Mouse (Mus musculus) hindbrain, embryonic 14.5 days (tissue): ENCODE results near the gene Il17rb. TPM values are rescaled to one million over a fixed set of nuclear protein-coding genes. Genes with fewer than 3 reads are reported as not detected.

Experiments
- ATAC-seq: fragments of 200-750 bp; cut with Nextera tagmentation; 2 replicates; pipeline ENCODE4 v1.8.0; 2017; ENCODE audit warnings: moderate number of reproducible peaks, mild to moderate bottlenecking, moderate TSS enrichment, moderate library complexity; ENCODE audit not compliant: low FRiP score
- DNase-seq: peaks from one replicate; pipeline ENCODE4 v3.0.0-alpha.2; 2015; ENCODE audit warnings: low spot score
- H3K27ac ChIP-seq: fragments of 300-500 bp; sonication (generic); 2 replicates; pipeline ENCODE4 v1.5.1; 2014; ENCODE audit warnings: mild to moderate bottlenecking, moderate library complexity
- H3K27me3 ChIP-seq: fragments of 300-500 bp; sonication (generic); 2 replicates; pipeline ENCODE4 v1.6.1; 2014; ENCODE audit warnings: mild to moderate bottlenecking, low read length, mixed read lengths; ENCODE audit not compliant: control insufficient read depth, insufficient read depth
- H3K36me3 ChIP-seq: fragments of 300-500 bp; sonication (generic); replicated peaks from 2 replicates; pipeline ENCODE4 v1.6.1; 2014; ENCODE audit not compliant: control insufficient read depth, insufficient read depth
- H3K4me1 ChIP-seq: fragments of 300-500 bp; sonication (generic); replicated peaks from 2 replicates; pipeline ENCODE4 v1.6.1; 2014; ENCODE audit warnings: antibody characterized with exemption, low read length, mixed read lengths; ENCODE audit not compliant: control insufficient read depth, insufficient read depth
- H3K4me2 ChIP-seq: fragments of 300-500 bp; sonication (generic); replicated peaks from 2 replicates; pipeline ENCODE4 v1.6.1; 2014; ENCODE audit warnings: mild to moderate bottlenecking, moderate library complexity
- H3K4me3 ChIP-seq: fragments of 300-500 bp; sonication (generic); replicated peaks from 2 replicates; pipeline ENCODE4 v1.5.1; 2014; ENCODE audit warnings: mild to moderate bottlenecking, low read length
- H3K9ac ChIP-seq: fragments of 300-500 bp; sonication (generic); 2 replicates; pipeline ENCODE4 v1.6.1; 2014
- H3K9me3 ChIP-seq: fragments of 300-500 bp; sonication (generic); 2 replicates; pipeline ENCODE4 v1.6.1; 2016; ENCODE audit warnings: low read length; ENCODE audit not compliant: control insufficient read depth
- WGBS: fragments of 180-500 bp; shearing (Covaris S2); extraction: QIAGEN DNeasy Blood & Tissue Kit; methylation state at CpG from one replicate; pipeline ENCODE4 v1.1.7; 2014; 5-methylcytosine and 5-hydroxymethylcytosine counted together
- polyA plus RNA-seq: library from polyadenylated mRNA; unstranded; fragments of >200 nt; fragmentation: Nextera tagmentation; extraction: Ambion mirVana; gene quantifications from 2 replicates; pipeline ENCODE4 v1.2.1, GENCODE M21; 2014

Gene Il17rb
- polyA plus RNA-seq, 1 experiment from 2014 or later, result 2.7 TPM

DNA sequence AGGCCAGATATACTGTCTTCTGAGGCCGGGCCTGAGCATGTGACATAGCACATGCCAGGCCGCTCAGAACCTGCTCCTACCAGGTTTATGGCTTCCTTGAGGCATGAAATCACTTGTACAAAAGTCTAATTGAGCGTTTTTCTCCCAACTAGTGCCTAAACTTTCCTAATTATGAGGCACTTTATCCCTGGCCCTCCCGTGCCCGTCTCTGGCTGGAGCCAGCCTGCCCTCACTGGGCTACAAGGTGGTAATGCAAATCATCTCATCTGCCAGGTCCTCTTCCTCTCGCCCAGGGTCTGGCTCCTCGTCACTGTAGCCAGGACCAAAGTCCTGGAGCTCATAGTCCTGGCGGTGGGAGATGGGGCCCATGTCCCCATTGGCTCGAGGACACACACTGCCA, 33.1 kb upstream of the Il17rb start:
- no peaks in the 10 kb centered on the region for H3K27me3 ChIP-seq
- H3K36me3 ChIP-seq, result peaks cover 24% of the 10 kb centered on the region
- no peaks in the 10 kb centered on the region for H3K4me1 ChIP-seq
- WGBS, result 87% methylated on average over 9 of the region's 9 CpGs
- H3K9ac ChIP-seq, result no peak overlapping the region
- H3K4me2 ChIP-seq, result no peak overlapping the region
- DNase-seq (no peak), ATAC-seq (no peak)
- H3K27ac ChIP-seq, result no peak overlapping the region
- no peak overlapping the region for H3K4me3 ChIP-seq
- no peaks in the 10 kb centered on the region for H3K9me3 ChIP-seq

- Histone ChIP-seq H3K4me1 (no peaks in the 10 kb centered on the region), H3K36me3 (peaks cover 24% of the 10 kb centered on the region), H3K27me3 (no peaks in the 10 kb centered on the region), H3K9me3 (no peaks in the 10 kb centered on the region), H3K9ac (no peak overlapping the region), H3K4me3 (no peak overlapping the region), H3K4me2 (no peak overlapping the region), H3K27ac (no peak overlapping the region)
- WGBS, result 84% methylated on average over 4 of the region's 4 CpGs
- no peak for ATAC-seq
- DNase-seq, result no peak
Observed at GRCm38 (mm10) chr14:30039413-30039812, 30.7 kb upstream of the Il17rb start.

DNA sequence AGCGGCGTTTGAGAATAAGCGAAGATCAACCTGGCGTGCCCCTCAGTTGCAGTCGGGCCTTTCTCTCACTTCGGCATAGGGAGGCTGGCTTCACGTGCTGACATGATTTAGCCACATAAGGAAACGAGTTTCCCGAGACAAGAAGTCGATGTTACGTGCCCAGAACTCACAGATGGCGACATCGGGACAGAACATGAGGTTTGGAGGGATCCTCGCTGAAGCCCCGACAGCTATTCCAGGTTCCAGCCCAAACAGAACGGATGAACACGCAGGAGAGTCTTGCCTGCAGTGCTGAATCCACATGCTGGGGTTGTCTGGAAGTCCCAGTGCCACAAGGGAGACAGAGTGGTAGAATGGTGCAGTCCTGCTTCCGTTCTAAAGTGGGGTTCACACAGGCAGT, 29.7 kb upstream of the Il17rb start:
- Histone ChIP-seq H3K36me3 (peaks cover 24% of the 10 kb centered on the region), H3K9ac (no peak overlapping the region), H3K4me3 (no peak overlapping the region), H3K9me3 (no peaks in the 10 kb centered on the region), H3K4me2 (no peak overlapping the region), H3K27me3 (no peaks in the 10 kb centered on the region), H3K27ac (no peak overlapping the region), H3K4me1 (no peaks in the 10 kb centered on the region)
- DNase-seq (no peak), ATAC-seq (no peak)
- 93% methylated on average over 18 of the region's 18 CpGs for WGBS

DNA sequence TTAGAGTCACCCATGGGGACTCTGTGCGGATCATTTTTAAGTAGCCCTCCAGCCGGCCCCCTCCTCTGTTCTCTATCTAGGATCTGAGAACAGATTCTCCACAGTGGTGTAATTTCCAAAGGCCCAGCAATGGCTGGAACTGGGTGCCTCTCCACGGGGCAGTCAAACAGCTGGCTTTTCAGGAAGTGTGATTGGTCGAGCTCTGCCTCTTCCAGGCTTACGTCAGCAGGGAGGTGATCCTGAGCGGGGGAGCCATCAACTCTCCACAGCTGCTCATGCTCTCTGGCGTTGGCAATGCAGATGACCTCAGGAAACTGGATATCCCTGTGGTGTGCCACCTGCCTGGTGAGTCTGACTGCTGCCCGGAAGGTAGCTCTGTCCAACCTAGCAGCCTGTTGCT, 24.7 kb upstream of the Il17rb start:
- H3K4me3 ChIP-seq, result no peak overlapping the region
- ATAC-seq (no peak), DNase-seq (no peak)
- H3K9me3 ChIP-seq, result no peaks in the 10 kb centered on the region
- no peaks in the 10 kb centered on the region for H3K27me3 ChIP-seq
- no peak overlapping the region for H3K9ac ChIP-seq
- H3K4me2 ChIP-seq, result no peak overlapping the region
- no peaks in the 10 kb centered on the region for H3K36me3 ChIP-seq
- WGBS, result 81% methylated on average over 8 of the region's 8 CpGs
- no peak overlapping the region for H3K27ac ChIP-seq
- H3K4me1 ChIP-seq, result no peaks in the 10 kb centered on the region

DNA sequence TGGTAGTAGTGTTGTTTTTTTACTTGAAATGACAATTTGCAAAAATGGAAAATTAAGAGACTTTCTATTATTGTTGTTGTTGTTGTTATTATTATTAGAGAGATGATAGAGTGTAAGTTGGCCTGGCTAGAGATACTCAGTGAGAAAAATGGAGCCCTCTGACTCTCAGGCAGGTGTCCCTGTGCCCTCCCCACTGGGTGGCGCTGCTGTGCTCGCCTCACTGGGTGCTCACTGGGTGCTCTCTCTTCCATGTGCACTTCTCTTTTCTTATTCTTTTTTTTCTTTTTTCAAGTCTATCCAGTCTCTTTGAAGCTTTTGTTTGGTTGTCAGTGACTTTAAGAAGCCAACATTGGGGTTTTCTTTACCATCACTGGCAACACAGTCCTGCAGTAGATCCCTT, 18.7 kb upstream of the Il17rb start:
- Histone ChIP-seq H3K27me3 (no peaks in the 10 kb centered on the region), H3K9ac (no peak overlapping the region), H3K36me3 (no peaks in the 10 kb centered on the region), H3K9me3 (no peaks in the 10 kb centered on the region), H3K4me2 (no peak overlapping the region), H3K4me1 (no peaks in the 10 kb centered on the region), H3K4me3 (no peak overlapping the region), H3K27ac (no peak overlapping the region)
- ATAC-seq (no peak), DNase-seq (no peak)
- WGBS, result 56% methylated on average over 2 of the region's 2 CpGs

- H3K4me2 ChIP-seq, result no peak overlapping the region
- no peaks in the 10 kb centered on the region for H3K9me3 ChIP-seq
- DNase-seq, result no peak
- no peaks in the 10 kb centered on the region for H3K36me3 ChIP-seq
- H3K4me1 ChIP-seq, result no peaks in the 10 kb centered on the region
- no peak overlapping the region for H3K27ac ChIP-seq
- H3K27me3 ChIP-seq, result no peaks in the 10 kb centered on the region
- no peak overlapping the region for H3K4me3 ChIP-seq
- no peak overlapping the region for H3K9ac ChIP-seq
- WGBS, result 69% methylated on average over 7 of the region's 7 CpGs
- ATAC-seq, result no peak
Observed at GRCm38 (mm10) chr14:30024387-30024786, 15.7 kb upstream of the Il17rb start.

DNA sequence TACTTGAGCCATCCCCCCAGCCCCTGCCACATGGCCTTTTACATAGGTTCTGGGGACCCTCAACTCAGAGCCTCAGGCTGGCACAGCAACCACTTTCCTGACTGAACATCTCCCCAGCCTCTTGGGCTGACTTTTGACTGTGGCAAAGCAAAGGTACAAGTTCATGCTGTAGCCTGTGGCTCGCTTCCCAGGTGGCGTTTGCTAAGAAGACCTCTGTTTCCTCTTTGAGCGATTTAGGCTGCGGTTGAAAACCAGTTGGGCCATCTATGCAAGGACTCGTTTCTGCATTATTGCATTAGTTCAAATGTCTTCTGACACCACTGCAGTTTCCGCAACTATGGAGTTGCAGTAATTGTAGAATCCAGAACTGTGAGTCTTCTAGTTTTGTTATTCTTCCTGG, 13.8 kb upstream of the Il17rb start:
- ATAC-seq, result no peak
- no peak for DNase-seq
- H3K9ac ChIP-seq, result no peak overlapping the region
- no peaks in the 10 kb centered on the region for H3K27me3 ChIP-seq
- H3K4me1 ChIP-seq, result no peaks in the 10 kb centered on the region
- 95% methylated on average over 6 of the region's 6 CpGs for WGBS
- no peaks in the 10 kb centered on the region for H3K9me3 ChIP-seq
- no peaks in the 10 kb centered on the region for H3K36me3 ChIP-seq
- no peak overlapping the region for H3K4me2 ChIP-seq
- H3K27ac ChIP-seq, result no peak overlapping the region
- no peak overlapping the region for H3K4me3 ChIP-seq

DNA sequence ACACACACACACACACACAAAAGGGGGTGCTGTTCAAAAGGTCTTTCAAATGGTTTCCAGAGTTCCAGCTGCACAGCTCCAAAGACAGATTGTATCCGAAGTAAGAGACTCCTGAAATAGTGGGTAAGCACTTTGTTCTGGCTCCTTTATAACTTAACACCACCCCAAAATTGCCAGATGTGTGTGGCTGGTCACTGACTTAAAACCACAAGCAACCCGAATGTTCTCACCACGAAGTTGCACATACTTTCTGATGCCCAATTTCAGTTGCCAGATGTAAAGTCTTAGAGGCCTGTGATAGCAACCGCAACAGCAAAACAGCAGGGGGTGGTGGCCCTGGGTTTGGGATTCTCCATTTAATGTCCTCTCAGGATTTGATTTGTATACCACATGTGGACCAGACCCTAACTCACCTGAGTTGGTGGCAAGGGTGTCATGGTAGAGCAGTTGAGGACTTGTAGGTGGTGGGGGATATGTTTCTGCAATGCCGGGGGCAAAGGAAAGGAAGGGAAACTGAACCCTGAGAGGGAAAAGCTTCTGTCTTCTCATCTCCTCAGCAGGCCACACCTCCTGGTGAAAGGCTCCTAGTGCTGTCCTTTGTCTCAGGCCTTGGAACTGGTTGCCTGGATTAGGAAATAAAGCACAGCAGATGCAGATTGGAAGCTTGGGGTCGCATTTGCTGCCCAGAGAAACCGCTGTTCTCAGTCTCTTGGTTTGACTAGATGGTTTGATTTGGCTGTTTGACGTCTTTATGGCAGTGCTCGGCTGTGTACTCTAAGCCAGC, 11.3 kb upstream of the Il17rb start:
- H3K4me2 ChIP-seq, result no peak overlapping the region
- H3K9ac ChIP-seq, result no peak overlapping the region
- no peaks in the 10 kb centered on the region for H3K36me3 ChIP-seq
- no peaks in the 10 kb centered on the region for H3K9me3 ChIP-seq
- DNase-seq (no peak), ATAC-seq (no peak)
- no peak overlapping the region for H3K27ac ChIP-seq
- H3K27me3 ChIP-seq, result no peaks in the 10 kb centered on the region
- no peaks in the 10 kb centered on the region for H3K4me1 ChIP-seq
- H3K4me3 ChIP-seq, result no peak overlapping the region
- WGBS, result 49% methylated on average over 9 of the region's 9 CpGs

DNA sequence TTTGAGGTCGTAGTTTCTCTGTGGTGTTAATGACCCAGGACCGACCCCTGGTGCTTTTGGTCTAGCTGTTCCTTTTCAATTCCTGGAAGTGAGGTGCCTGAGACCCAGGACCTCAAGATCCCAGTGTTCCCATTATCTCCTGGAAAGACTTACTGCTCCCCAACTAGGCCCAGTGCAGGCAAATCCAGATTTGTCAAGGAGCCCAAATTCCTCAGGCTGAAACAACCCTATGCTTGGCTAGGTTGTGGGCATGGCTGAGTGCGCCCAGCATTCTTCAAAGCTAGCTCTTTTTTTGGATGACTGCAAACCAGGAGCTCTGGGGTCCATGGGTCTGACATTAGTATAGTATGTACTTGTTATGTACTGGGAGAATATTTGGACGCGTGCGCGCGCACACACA, 10.7 kb upstream of the Il17rb start:
- 93% methylated on average over 8 of the region's 8 CpGs for WGBS
- no peaks in the 10 kb centered on the region for H3K36me3 ChIP-seq
- H3K27me3 ChIP-seq, result no peaks in the 10 kb centered on the region
- no peaks in the 10 kb centered on the region for H3K4me1 ChIP-seq
- no peak overlapping the region for H3K9ac ChIP-seq
- DNase-seq, result no peak
- H3K9me3 ChIP-seq, result no peaks in the 10 kb centered on the region
- no peak overlapping the region for H3K4me3 ChIP-seq
- H3K27ac ChIP-seq, result no peak overlapping the region
- no peak for ATAC-seq
- H3K4me2 ChIP-seq, result no peak overlapping the region

DNA sequence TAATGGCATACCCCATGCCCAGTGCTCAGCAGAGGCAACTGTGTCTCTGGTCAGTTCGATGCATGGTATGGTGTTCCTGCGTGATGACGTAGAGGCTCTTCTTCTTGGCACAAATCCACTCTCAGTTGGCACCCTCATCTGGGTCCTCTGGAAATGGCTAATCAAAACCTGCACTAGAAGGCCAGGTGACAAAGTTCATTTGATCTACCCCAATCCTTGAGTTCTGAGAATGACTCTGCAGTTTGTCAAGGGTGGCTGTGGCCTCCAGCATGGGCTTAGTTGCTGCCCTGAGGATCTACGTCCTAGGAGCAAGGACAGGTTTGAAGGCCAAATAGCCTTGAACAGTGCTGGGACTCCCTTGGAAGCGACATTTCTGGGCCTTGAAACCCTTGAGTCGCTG, 10.2 kb upstream of the Il17rb start:
- no peak overlapping the region for H3K4me2 ChIP-seq
- no peaks in the 10 kb centered on the region for H3K36me3 ChIP-seq
- 96% methylated on average over 6 of the region's 6 CpGs for WGBS
- H3K27me3 ChIP-seq, result no peaks in the 10 kb centered on the region
- H3K9me3 ChIP-seq, result no peaks in the 10 kb centered on the region
- H3K4me3 ChIP-seq, result no peak overlapping the region
- no peak for DNase-seq
- ATAC-seq, result no peak
- H3K4me1 ChIP-seq, result no peaks in the 10 kb centered on the region
- H3K9ac ChIP-seq, result no peak overlapping the region
- H3K27ac ChIP-seq, result no peak overlapping the region
